Mouse (Mus musculus): ENCODE measurements around the gene Ptprcap. TPM values are rescaled to one million over a fixed set of nuclear protein-coding genes. Genes with fewer than 3 reads are reported as not detected.
A peak's percentile ranks its signal among the peaks of the same experiment; 100 is the strongest.

Gene Ptprcap
- polyA plus RNA-seq, 1 experiment from 2014 or later = 0.80 TPM

DNA sequence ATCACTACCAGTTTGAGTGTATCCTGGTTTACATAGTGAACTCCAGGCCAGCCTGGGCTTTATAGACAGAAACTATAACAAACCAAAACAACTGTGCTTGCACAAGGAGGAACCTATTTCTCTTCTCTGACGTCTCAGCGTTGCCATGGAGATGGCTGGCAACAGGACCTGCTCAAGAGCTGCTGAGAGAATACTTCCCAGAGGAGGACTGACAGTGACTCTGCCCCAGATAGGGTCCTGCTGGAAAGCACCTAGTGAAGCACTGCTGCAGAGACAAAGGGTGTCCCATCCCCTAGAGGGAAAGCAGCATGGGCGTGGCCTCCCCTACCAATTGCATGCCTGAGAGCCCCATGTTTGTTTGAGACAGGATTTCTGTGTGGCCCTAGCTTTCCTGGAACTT is 28.5 kb downstream of the Ptprcap start:
- no peak overlapping the region for H3K27ac ChIP-seq (ENCODE audit: low read depth, low read length)
- no peak overlapping the region for H3K4me3 ChIP-seq (ENCODE audit: low read length)
- no peak overlapping the region for H3K4me2 ChIP-seq (replicated peaks; ENCODE audit: low read depth, low read length)
- WGBS = 53% methylated on average over 3 of the region's 3 CpGs
- no peaks in the 10 kb centered on the region for H3K36me3 ChIP-seq (ENCODE audit: control insufficient read depth, insufficient read depth, low read length)
- H3K9me3 ChIP-seq (ENCODE audit: control insufficient read depth, low read length) = no peaks in the 10 kb centered on the region
- H3K9ac ChIP-seq (ENCODE audit: low read depth, low read length) = no peak overlapping the region
- H3K4me1 ChIP-seq (ENCODE audit: control insufficient read depth, insufficient read depth, low read length) = peaks cover 12% of the 10 kb centered on the region
- H3K27me3 ChIP-seq (ENCODE audit: control insufficient read depth, insufficient read depth, low read length) = no peaks in the 10 kb centered on the region
- ATAC-seq (ENCODE audit: low FRiP score, low TSS enrichment) = peak; percentile 32; the same call in 1 of the 2 replicates

DNA sequence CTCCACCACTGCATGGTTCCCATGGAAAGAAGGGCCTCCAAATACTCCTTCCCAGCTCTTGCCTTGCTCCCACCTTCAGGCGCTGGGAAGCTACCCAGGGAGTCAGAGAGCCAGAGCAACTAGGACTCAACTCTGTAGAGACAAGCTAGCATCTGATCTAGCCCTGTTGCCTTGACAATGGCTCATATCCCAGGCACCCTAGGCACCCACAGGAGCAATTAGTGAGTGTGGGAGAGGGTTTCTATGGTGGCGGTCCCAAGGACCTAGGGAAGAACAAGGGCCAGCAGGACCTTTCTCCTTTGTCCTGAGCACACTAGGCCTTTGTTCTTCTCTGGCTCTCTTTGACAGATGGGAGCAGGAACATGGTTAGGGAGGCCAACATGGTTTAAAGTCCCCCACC is 30.3 kb downstream of the Ptprcap start:
- WGBS = 90% methylated on average over 2 of the region's 2 CpGs
- H3K4me3 ChIP-seq (ENCODE audit: low read length) = no peak overlapping the region
- H3K4me2 ChIP-seq (replicated peaks; ENCODE audit: low read depth, low read length) = no peak overlapping the region
- no peak overlapping the region for H3K27ac ChIP-seq (ENCODE audit: low read depth, low read length)
- H3K4me1 ChIP-seq (ENCODE audit: control insufficient read depth, insufficient read depth, low read length) = peaks cover 12% of the 10 kb centered on the region
- H3K36me3 ChIP-seq (ENCODE audit: control insufficient read depth, insufficient read depth, low read length) = no peaks in the 10 kb centered on the region
- no peaks in the 10 kb centered on the region for H3K9me3 ChIP-seq (ENCODE audit: control insufficient read depth, low read length)
- ATAC-seq (ENCODE audit: low FRiP score, low TSS enrichment) = no peak
- no peaks in the 10 kb centered on the region for H3K27me3 ChIP-seq (ENCODE audit: control insufficient read depth, insufficient read depth, low read length)
- H3K9ac ChIP-seq (ENCODE audit: low read depth, low read length) = no peak overlapping the region

DNA sequence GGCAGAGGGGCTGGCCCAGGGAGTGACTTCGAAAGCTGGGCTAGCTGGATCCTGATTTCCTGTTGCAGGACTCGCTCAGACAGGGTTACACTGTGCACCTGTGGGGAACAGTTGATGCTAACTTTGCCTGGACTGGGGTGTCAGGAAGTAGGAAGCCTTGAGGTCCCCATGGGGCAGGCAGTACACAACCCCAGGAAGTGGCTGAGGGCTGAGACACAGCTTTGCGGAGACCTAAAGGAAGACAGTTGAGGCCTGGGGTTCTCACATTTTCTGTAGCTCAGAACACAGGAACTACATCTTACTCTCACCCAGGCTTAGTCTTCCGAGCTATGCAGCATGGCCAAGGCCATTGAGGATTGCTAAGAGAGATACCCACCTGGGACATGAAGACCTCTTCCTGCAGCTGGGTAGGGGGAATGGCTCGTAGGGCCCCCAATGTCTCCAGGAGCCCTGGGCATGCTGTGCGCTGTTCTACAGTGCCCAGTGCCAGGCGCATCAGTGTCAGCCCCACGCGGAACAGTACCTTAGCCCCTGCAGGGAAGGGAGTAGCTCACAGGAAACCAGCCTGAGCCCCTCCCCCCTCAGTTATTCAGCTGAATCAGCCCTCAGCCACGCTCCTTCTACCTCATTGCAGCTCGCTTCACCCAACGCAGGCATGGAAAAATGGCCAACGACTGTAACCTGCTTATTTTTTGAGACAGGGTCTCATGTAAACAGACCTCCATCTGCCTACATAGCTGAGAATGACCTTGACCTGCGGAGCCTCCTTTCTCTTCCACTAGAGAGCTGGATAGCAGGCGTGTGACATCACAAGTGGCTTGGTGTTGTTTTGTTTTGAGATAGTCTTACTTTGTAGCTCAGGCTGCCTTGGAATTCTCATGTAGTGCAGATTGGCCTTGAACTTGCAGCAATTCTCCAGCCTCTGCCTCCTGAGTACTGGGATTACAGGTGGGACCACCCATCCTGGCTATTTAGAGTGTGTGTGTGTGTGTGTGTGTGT is 31.9 kb downstream of the Ptprcap start:
- Histone ChIP-seq H3K36me3 (ENCODE audit: control insufficient read depth, insufficient read depth, low read length) (no peaks in the 10 kb centered on the region), H3K9ac (ENCODE audit: low read depth, low read length) (no peak overlapping the region), H3K27ac (ENCODE audit: low read depth, low read length) (peak overlapping the region; percentile 42; the same call in 1 of the 2 replicates), H3K4me1 (ENCODE audit: control insufficient read depth, insufficient read depth, low read length) (peaks cover 12% of the 10 kb centered on the region), H3K4me2 (replicated peaks; ENCODE audit: low read depth, low read length) (no peak overlapping the region), H3K27me3 (ENCODE audit: control insufficient read depth, insufficient read depth, low read length) (no peaks in the 10 kb centered on the region), H3K9me3 (ENCODE audit: control insufficient read depth, low read length) (no peaks in the 10 kb centered on the region), H3K4me3 (ENCODE audit: low read length) (no peak overlapping the region)
- peak; percentile 50; the same call in 1 of the 2 replicates for ATAC-seq (ENCODE audit: low FRiP score, low TSS enrichment)
- WGBS = 45% methylated on average over 15 of the region's 15 CpGs

DNA sequence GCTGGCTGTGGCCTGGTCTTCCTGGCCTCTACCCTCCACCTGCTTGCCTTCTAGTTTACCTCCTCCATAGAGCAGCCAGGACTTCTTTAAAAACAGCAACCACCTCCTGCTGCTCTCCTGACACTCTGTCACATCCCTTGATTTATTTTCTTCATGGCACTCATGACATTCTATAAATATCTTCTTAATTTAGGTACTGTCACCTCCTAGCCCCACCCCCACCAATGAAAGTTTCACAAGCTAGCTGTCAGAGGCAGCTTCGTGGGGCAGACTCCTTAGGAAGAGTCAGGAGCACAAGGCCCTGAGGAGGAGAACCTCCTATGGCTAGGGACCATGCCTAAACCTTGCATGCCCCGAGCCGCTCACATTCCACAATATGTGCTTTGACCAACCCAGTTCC is 33.9 kb downstream of the Ptprcap start:
- Histone ChIP-seq H3K36me3 (ENCODE audit: control insufficient read depth, insufficient read depth, low read length) (no peaks in the 10 kb centered on the region), H3K9me3 (ENCODE audit: control insufficient read depth, low read length) (no peaks in the 10 kb centered on the region), H3K4me3 (ENCODE audit: low read length) (no peak overlapping the region), H3K9ac (ENCODE audit: low read depth, low read length) (no peak overlapping the region), H3K27ac (ENCODE audit: low read depth, low read length) (no peak overlapping the region), H3K4me1 (ENCODE audit: control insufficient read depth, insufficient read depth, low read length) (peaks cover 17% of the 10 kb centered on the region), H3K27me3 (ENCODE audit: control insufficient read depth, insufficient read depth, low read length) (no peaks in the 10 kb centered on the region), H3K4me2 (replicated peaks; ENCODE audit: low read depth, low read length) (no peak overlapping the region)
- 50% methylated on average over 3 of the region's 3 CpGs for WGBS
- no peak for ATAC-seq (ENCODE audit: low FRiP score, low TSS enrichment)

DNA sequence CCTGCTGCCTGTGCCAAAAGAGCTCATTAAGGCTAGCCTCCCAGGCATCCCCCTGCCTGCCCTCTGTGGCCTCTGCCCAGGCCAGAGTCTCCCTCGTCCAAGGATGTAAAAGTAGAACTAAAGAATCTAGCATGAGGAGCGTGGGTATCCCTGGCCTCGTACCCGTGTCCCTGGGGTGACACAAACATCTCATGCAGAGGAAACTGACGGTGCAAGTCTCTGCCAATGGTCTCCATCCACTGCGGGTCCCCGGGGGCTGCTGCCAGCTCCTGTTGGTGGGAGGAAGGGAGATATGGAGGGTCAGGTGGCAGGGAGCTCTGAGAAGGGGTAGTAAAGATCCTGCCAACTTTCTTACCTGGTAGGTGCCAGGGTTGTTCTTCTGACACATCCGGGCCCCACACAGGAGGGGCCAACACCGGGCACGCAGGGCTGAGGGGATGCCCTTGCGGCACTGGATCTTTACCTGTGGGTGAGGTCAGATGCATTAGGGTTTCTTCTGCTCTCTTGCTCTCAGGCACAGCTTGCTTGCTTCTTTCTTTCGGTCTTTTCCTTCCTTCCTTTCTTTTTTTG is 35.7 kb downstream of the Ptprcap start:
- 84% methylated on average over 12 of the region's 12 CpGs for WGBS
- H3K9ac ChIP-seq (ENCODE audit: low read depth, low read length) = no peak overlapping the region
- no peak for ATAC-seq (ENCODE audit: low FRiP score, low TSS enrichment)
- H3K9me3 ChIP-seq (ENCODE audit: control insufficient read depth, low read length) = no peaks in the 10 kb centered on the region
- H3K27ac ChIP-seq (ENCODE audit: low read depth, low read length) = no peak overlapping the region
- no peaks in the 10 kb centered on the region for H3K27me3 ChIP-seq (ENCODE audit: control insufficient read depth, insufficient read depth, low read length)
- H3K4me3 ChIP-seq (ENCODE audit: low read length) = no peak overlapping the region
- H3K4me2 ChIP-seq (replicated peaks; ENCODE audit: low read depth, low read length) = no peak overlapping the region
- H3K4me1 ChIP-seq (ENCODE audit: control insufficient read depth, insufficient read depth, low read length) = peaks cover 30% of the 10 kb centered on the region
- peaks cover 13% of the 10 kb centered on the region for H3K36me3 ChIP-seq (ENCODE audit: control insufficient read depth, insufficient read depth, low read length)

DNA sequence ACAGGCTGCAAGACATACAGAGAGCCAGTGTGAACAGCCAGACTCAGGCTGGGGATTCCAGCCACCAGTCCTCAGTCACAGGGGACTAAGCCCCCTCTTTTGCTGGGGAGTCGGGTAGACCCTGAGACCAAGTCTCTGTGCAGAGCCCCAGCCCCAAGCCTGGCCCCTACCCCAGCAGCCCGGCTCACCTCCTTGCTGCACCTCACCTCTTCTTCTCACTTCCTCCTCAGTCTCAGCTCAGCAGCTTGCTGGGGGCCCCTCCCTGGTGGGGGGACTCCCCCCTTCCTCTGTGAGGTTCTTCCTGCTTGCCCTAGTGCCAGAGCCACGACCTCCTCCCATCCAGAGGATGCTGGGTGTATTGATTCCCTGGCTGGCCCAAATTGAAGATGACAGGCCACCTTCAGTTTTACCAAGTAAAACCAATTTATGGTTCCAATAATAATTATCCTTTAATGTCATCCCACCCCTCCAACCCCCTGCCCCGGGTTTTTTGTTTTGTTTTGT is 37.5 kb downstream of the Ptprcap start, which contains the start of gene Tbc1d10c:
TSS of gene Tbc1d10c (minus strand) at position 454 of the 504 bp plus-strand sequence.
- Histone ChIP-seq H3K36me3 (ENCODE audit: control insufficient read depth, insufficient read depth, low read length) (peaks cover 30% of the 10 kb centered on the region), H3K27ac (ENCODE audit: low read depth, low read length) (peak within 1 kb of the TSS; percentile 98), H3K4me2 (replicated peaks; ENCODE audit: low read depth, low read length) (peak within 1 kb of the TSS; percentile 93), H3K4me3 (ENCODE audit: low read length) (peak within 1 kb of the TSS; percentile 97), H3K27me3 (ENCODE audit: control insufficient read depth, insufficient read depth, low read length) (no peaks in the 10 kb centered on the region), H3K4me1 (ENCODE audit: control insufficient read depth, insufficient read depth, low read length) (peaks cover 22% of the 10 kb centered on the region), H3K9ac (ENCODE audit: low read depth, low read length) (peak within 1 kb of the TSS; percentile 97), H3K9me3 (ENCODE audit: control insufficient read depth, low read length) (no peaks in the 10 kb centered on the region)
- 34% methylated on average over 4 of the region's 4 CpGs for WGBS
- ATAC-seq (ENCODE audit: low FRiP score, low TSS enrichment) = no peak

DNA sequence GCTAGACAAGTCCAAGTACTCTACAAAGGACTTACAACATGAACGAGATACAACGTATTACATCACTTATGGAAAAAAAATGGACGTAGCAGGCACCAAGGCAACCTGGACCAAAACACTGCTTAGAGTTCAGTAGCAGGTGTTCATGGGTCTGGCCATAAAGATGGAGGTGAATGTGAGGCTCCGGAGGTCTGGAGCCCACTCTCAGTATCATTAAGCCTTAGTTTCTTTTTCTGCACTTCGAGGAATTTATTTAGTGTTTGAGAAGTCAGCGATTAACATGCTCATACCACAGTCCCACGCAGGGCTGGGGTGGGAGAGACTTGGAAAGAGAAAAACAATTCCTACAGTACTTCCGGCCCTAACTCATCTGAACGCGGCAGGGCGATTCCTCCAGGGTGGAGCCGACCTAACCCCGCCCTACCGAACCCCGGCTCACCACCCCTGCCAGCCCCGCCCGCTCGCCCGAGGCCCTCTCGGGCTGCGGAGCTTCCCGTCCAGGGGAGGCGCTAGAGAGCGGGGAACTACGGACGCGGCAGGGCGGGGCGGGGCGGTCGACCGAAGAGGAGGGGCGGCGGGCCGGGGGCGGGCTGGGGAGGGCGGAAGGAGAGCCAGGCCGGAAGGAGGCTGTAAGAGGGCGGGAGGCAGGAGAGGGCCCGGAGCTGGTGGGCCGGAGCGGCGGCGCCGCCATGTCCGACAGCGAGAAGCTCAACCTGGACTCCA is 38.3 kb downstream of the Ptprcap start, which contains the start of gene Ppp1ca:
TSS of gene Ppp1ca (plus strand) at position 538 of the 723 bp plus-strand sequence.
- H3K36me3 ChIP-seq (ENCODE audit: control insufficient read depth, insufficient read depth, low read length) = peaks cover 37% of the 10 kb centered on the region
- ATAC-seq (ENCODE audit: low FRiP score, low TSS enrichment) = peak; percentile 93
- H3K4me3 ChIP-seq (ENCODE audit: low read length) = peak within 1 kb of the TSS; percentile 97
- no peaks in the 10 kb centered on the region for H3K9me3 ChIP-seq (ENCODE audit: control insufficient read depth, low read length)
- H3K4me2 ChIP-seq (replicated peaks; ENCODE audit: low read depth, low read length) = peak within 1 kb of the TSS; percentile 93
- H3K9ac ChIP-seq (ENCODE audit: low read depth, low read length) = peak within 1 kb of the TSS; percentile 97
- WGBS = 4% methylated on average over 41 of the region's 47 CpGs
- H3K27me3 ChIP-seq (ENCODE audit: control insufficient read depth, insufficient read depth, low read length) = no peaks in the 10 kb centered on the region
- H3K27ac ChIP-seq (ENCODE audit: low read depth, low read length) = peak within 1 kb of the TSS; percentile 98
- peaks cover 29% of the 10 kb centered on the region for H3K4me1 ChIP-seq (ENCODE audit: control insufficient read depth, insufficient read depth, low read length)

DNA sequence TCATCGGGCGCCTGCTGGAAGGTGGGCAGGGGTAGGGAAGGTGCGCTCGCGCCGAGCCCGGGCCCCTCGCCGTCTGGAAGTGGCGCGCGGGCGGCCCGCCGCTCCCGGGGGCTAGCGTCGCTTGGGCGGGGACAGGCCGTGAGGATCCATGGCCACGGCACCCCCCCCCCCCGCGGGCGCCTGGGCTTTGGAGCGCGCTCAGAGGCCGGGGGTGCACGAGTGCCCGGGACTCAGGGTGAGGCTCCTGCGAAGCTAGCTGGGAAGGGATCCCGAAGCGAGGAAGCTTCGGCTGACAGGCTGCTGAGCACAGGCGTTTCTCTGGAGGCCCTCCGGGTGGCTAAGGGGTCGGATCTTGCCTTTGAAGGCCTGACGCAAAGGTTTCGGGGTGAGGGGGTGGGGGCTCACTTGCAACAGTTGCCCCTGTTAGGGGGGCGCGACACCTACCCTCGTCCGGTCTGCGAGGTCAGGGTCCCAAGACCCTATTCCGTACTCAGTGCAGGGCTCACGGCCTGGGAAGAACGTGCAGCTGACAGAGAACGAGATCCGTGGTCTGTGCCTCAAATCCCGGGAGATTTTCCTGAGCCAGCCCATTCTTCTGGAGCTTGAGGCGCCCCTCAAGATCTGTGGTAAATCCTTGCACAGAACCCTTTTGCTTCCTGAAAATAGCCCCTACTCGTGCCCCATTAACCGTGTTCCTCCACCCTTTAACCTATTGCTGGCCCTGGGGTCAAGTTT is 39.0 kb downstream of the Ptprcap start:
- H3K9me3 ChIP-seq (ENCODE audit: control insufficient read depth, low read length) = no peaks in the 10 kb centered on the region
- H3K4me1 ChIP-seq (ENCODE audit: control insufficient read depth, insufficient read depth, low read length) = peaks cover 29% of the 10 kb centered on the region
- no peaks in the 10 kb centered on the region for H3K27me3 ChIP-seq (ENCODE audit: control insufficient read depth, insufficient read depth, low read length)
- H3K27ac ChIP-seq (ENCODE audit: low read depth, low read length) = peak overlapping the region; percentile 98
- no peak; the same call in none of the 2 replicates for ATAC-seq (ENCODE audit: low FRiP score, low TSS enrichment)
- peak overlapping the region; percentile 97 for H3K4me3 ChIP-seq (ENCODE audit: low read length)
- H3K4me2 ChIP-seq (replicated peaks; ENCODE audit: low read depth, low read length) = peak overlapping the region; percentile 93
- peaks cover 45% of the 10 kb centered on the region for H3K36me3 ChIP-seq (ENCODE audit: control insufficient read depth, insufficient read depth, low read length)
- WGBS = 1% methylated on average over 41 of the region's 52 CpGs
- peak overlapping the region; percentile 97 for H3K9ac ChIP-seq (ENCODE audit: low read depth, low read length)

Data from kidney, embryonic 14.5 days (tissue).